Mouse (Mus musculus): ENCODE results near the gene Tbccd1.

Tbccd1 gene

GRCm38 (mm10) chr16:22857431-22858113 is at the start of gene Tbccd1, which contains the start of gene Dnajb11:
Gene Tbccd1 (minus strand): TSS chr16:22857669.
Gene Dnajb11 (plus strand): TSS chr16:22857845.
- DNase-seq (ENCODE audit: low spot score) = peak; percentile 97

DNA sequence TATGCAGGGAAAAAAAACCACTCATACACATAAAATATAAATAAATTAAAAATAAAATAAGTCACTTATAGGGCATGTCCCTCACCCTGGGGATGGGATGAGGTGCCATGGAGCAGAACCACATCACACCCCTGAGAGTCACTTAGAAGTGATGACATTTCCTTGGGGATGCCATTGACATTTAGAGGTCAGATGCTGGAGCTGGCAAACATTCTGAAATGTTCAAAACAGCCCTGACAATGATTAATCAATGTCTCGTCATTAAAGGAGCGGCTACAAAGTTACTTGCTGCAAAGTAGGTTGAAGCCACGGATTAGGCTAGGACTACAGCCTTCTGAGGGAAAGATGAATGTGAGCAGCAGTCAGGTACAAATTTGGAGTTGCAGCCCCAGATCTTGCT is 43.9 kb upstream of the Tbccd1 start:
- DNase-seq (ENCODE audit: low spot score) = no peak

- no peak for DNase-seq (ENCODE audit: low spot score)
These were observed 42.5 kb upstream of the Tbccd1 start for GRCm38 (mm10) chr16:22899866-22900570.

DNA sequence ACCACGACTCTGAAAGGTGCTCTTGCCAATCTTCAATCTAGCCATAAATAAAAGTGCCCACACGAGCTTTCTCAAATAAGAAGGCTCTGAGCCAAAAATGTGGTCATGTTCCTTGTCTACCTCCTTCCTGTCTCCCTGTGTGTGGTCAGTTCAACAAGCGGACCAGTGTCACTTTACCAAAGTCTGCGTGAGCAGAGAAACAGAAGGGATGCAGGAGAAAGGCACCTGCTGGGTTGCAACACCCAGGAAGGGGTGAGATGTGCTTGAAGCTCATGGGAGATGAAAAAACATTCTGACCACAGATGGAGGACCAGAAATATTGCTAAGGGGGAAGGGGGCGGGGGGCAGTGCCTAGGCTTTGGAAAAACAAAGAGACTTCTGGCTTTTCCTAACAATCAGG is 41.9 kb upstream of the Tbccd1 start:
- no peak for DNase-seq (ENCODE audit: low spot score)

DNA sequence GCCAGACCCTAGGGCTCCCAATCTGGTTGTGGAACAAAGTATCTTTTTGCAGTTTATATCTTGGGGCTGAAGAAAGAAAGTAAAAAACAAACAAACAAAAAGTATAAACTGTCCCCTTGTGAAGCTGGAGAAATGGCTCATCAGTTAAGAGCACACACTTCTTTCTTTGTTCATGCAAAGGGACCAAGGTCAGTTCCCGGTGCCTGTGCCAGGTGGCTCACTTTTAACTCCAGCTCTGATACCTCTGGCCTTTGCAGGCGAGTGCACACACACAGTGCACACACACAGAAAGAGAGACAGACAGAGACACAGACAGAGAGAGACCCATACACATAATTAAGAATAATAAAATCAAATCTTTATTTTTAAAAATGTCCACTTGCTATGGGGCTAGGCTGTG is 39.1 kb upstream of the Tbccd1 start:
- no peak for DNase-seq (ENCODE audit: low spot score)

DNA sequence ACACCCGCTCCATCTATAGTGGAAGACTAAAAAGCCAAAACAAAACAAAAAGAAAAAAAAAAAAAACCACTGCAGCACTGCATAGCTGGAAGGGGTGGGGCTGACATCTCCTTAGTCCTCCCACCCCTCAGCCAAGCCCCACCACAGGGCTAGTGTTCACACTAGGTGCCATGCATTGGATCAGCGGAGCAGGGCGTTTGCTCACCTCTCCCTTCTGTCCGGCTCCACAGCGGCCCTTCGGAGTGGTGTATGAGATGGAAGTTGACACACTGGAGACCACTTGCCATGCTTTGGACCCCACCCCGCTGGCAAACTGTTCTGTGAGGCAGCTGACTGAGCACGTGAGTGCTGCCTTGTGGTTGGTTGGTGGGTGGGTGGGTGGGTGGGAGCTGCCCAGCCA is 36.6 kb upstream of the Tbccd1 start:
- DNase-seq (ENCODE audit: low spot score) = no peak

DNA sequence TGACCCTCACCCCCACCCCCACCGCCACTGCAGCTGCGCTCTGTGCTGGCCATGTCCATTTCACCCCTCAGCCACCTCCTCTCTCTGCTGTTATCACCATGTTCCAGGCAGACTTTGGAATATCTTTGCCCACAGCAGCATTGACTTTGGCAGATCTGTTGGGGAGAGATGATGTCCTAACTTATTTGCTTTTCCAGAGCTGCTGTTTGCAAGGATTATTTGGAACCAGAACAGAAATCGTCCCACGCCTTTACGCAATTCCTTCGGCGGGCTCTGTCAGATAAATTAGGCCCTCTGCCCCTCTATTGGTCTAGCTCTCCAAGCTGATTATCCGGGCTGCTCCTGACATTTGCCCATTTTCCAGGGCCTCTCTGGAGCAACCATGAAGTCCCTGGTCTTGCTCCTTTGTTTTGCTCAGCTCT is 34.3 kb upstream of the Tbccd1 start:
- no peak for DNase-seq (ENCODE audit: low spot score)

DNA sequence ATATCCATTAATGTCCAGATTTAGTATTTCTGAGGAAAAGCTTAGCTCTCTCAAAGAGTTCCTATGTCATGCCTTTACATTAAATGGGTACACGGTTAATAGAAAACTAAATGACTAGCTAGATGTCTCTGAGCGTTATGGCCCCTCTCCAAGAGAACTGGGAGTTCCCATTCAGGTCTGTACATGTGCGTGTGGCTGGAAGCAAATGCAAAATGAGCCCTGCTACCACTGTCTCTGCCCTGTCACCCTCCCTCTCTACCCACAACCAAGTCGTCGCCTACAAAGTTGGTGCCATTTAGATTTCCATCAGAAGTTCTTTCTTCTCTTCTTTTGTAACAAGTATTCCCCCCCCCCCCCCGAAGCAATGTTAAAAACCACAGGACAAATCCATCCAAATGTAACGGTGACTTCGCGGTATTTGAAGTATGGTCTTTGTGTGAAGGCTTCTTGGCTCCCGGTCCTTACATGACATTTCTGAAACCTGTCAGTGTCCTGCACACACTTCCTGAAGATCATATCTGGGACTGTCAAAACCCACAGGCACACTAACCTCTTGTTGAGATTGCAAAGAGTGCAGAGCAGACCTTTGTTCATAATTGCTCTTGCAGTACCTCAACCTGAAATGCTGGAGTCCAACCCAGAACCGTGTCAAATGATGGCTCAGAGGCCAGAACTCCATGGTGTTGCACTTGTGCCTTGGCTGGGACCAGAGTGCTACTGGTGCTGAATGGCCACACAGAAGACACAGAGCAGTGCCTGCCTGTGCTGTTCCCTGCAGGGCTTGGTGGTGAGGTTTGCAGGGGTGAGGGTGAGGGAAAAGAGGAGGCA is 33.4 kb upstream of the Tbccd1 start, which contains the start of gene Ahsg:
Gene Ahsg, plus strand, starts transcription at position 595 of the 828 bp plus-strand sequence.
- no peak for DNase-seq (ENCODE audit: low spot score)

GRCm38 (mm10) chr16:22889716-22890115 is 32.2 kb upstream of the Tbccd1 start:
- no peak for DNase-seq (ENCODE audit: low spot score)

- DNase-seq (ENCODE audit: low spot score) = no peak
These were observed 31.4 kb upstream of the Tbccd1 start for GRCm38 (mm10) chr16:22888835-22889234.

- DNase-seq (ENCODE audit: low spot score) = no peak
These were observed 29.3 kb upstream of the Tbccd1 start for GRCm38 (mm10) chr16:22886726-22887125.

- DNase-seq (ENCODE audit: low spot score) = no peak
These were observed 27.9 kb upstream of the Tbccd1 start for GRCm38 (mm10) chr16:22885356-22885755.

DNA sequence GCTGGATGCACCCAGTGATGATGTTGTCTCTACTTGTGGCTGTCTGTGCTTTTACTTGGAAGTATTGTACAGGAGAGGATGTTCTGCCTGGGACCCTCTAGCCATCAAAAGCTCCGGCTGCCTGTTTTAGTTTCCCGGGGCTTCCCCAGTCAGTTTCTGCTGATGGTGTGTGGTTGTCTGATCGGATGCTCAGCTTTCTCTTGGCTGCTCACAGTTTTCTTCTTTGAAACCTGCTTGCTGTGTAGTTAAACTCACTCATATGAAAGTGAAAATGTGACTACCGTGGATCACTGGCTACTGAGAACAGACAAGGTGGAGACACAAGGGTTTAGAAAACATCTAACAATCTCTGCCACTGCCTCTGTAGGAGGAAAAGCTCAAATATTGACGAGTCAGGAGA is 26.0 kb upstream of the Tbccd1 start:
- no peak for DNase-seq (ENCODE audit: low spot score)

GRCm38 (mm10) chr16:22881487-22881886 is 24.0 kb upstream of the Tbccd1 start:
- peak; percentile 61 for DNase-seq (ENCODE audit: low spot score)

GRCm38 (mm10) chr16:22880900-22881299 is 23.4 kb upstream of the Tbccd1 start:
- DNase-seq (ENCODE audit: low spot score) = peak; percentile 80

- peak; percentile 27 for DNase-seq (ENCODE audit: low spot score)
These were observed 22.6 kb upstream of the Tbccd1 start for GRCm38 (mm10) chr16:22879945-22880595.

- no peak for DNase-seq (ENCODE audit: low spot score)
These were observed 21.2 kb upstream of the Tbccd1 start for GRCm38 (mm10) chr16:22878716-22879115.

GRCm38 (mm10) chr16:22877660-22878390 is 20.4 kb upstream of the Tbccd1 start:
- DNase-seq (ENCODE audit: low spot score) = peak; percentile 24

GRCm38 (mm10) chr16:22876218-22877043 is 19.0 kb upstream of the Tbccd1 start:
- DNase-seq (ENCODE audit: low spot score) = peak; percentile 46

GRCm38 (mm10) chr16:22873369-22873768 is 15.9 kb upstream of the Tbccd1 start:
- no peak for DNase-seq (ENCODE audit: low spot score)
